Comparison of ENCODE assay signal across 10 mouse cellular contexts in the genomic region with DNA sequence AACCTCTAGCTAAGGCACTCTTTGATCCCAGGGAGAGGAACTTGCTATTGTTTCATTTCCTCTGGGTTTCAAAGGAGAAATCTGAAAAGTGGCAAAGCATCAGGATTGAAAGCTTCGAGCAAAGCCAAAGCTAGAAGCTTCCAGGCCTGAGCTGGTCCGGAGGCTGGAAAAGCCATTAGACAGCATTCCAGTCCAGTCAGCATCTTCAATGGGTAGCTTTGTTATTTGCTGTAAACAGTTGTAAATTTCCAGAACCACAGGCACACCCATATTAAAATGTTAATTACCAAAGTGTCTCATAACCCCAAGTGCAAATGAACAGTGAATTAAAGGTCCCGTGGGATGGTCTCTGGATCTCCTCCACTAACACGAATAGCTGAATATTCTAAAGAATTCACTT. TPM values are rescaled to one million over a fixed set of nuclear protein-coding genes. Genes with fewer than 3 reads are reported as not detected.
A peak's percentile ranks its signal among the peaks of the same experiment; 100 is the strongest.
DNase-seq lines count a peak whose midpoint lies in the region; ATAC-seq and TF ChIP-seq lines count a peak whose summit lies in the region.
"Had no signal": no experiment of that assay in that cellular context is flagged by ENCODE, and none has a peak within 500 bp of the region (broad histone marks: within the 10 kb centered on the region; RNA-seq: fewer than 3 reads in every experiment).

No protein-coding gene starts in this region.

- 49% methylated on average over 4 of the region's 4 CpGs for WGBS in kidney, embryonic 15.5 days
- 49% methylated on average over 4 of the region's 4 CpGs for WGBS in kidney, embryonic 16.5 days
- WGBS in heart, postnatal 0 days, result 59% methylated on average over 4 of the region's 4 CpGs
- WGBS in midbrain, embryonic 14.5 days, result 37% methylated on average over 4 of the region's 4 CpGs

- ATAC-seq in kidney, embryonic 15.5 days (replicated peaks; ENCODE audit: low FRiP score), result no peak
- ATAC-seq in kidney, embryonic 16.5 days (ENCODE audit: low FRiP score, low TSS enrichment), result no peak
- ATAC-seq in heart, postnatal 0 days (ENCODE audit: insufficient read depth, low read depth), result no peak
- no peak for ATAC-seq in midbrain, embryonic 14.5 days (ENCODE audit: low FRiP score, low TSS enrichment)
- ATAC-seq in frontal cortex, adult (ENCODE audit: low TSS enrichment), result no peak
- ATAC-seq: liver, postnatal 0 days had no signal

- H3K36me3 ChIP-seq in kidney, embryonic 15.5 days, result peaks cover 19% of the 10 kb centered on the region
- no peaks in the 10 kb centered on the region; the same call in 1 of the 2 replicates for H3K36me3 ChIP-seq in kidney, embryonic 16.5 days (ENCODE audit: insufficient read depth, low read length)
- 0 out of 2 replicates have a peak, but pooled peaks cover 5% of the 10 kb centered on the region for H3K36me3 ChIP-seq in heart, postnatal 0 days (replicated peaks; ENCODE audit: control insufficient read depth, insufficient read depth, low read length)
- H3K36me3 ChIP-seq in midbrain, embryonic 14.5 days (ENCODE audit: control insufficient read depth, insufficient read depth, low read length), result peaks cover 22% of the 10 kb centered on the region

- no peak for TF ChIP-seq EP300 in heart, postnatal 0 days (IDR thresholded peaks at IDR 0.05; ENCODE audit: low read depth)

- peak overlapping the region; percentile 66; the same call in 1 of the 2 replicates for H3K27ac ChIP-seq in kidney, embryonic 15.5 days
- H3K27ac ChIP-seq in kidney, embryonic 16.5 days (ENCODE audit: low read length), result no peak overlapping the region
- peak overlapping the region; percentile 72 for H3K27ac ChIP-seq in heart, postnatal 0 days (ENCODE audit: low read depth)
- peak overlapping the region; percentile 82 for H3K27ac ChIP-seq in midbrain, embryonic 14.5 days (replicated peaks; ENCODE audit: low read depth, low read length)

- DNase-seq in ZHBTc4 (ENCODE audit: low read depth, low spot score), result peak; percentile 45
- DNase-seq in heart, postnatal 0 days (ENCODE audit: low spot score), result no peak
- DNase-seq in midbrain, embryonic 14.5 days, result no peak
- no peak for DNase-seq in spleen, postnatal 14 days (ENCODE audit: low spot score in 2 of 2)
- no peak for DNase-seq in adrenal gland, postnatal 36 days
- DNase-seq: gastrocnemius, postnatal 25 days; liver, postnatal 0 days had no signal

- H3K4me2 ChIP-seq in kidney, embryonic 15.5 days, result no peak overlapping the region
- H3K4me2 ChIP-seq in kidney, embryonic 16.5 days (replicated peaks; ENCODE audit: low read depth, low read length), result no peak overlapping the region
- no peak overlapping the region for H3K4me2 ChIP-seq in heart, postnatal 0 days (ENCODE audit: low read depth, low read length)
- H3K4me2 ChIP-seq in midbrain, embryonic 14.5 days (ENCODE audit: low read length), result 0 out of 2 replicates have a peak overlapping the region, but pooled peaks have one; percentile 12

- no peaks in the 10 kb centered on the region for H3K27me3 ChIP-seq in kidney, embryonic 15.5 days
- H3K27me3 ChIP-seq in kidney, embryonic 16.5 days (ENCODE audit: insufficient read depth, low read length), result no peaks in the 10 kb centered on the region
- H3K27me3 ChIP-seq in heart, postnatal 0 days (ENCODE audit: control insufficient read depth, insufficient read depth, low read length), result no peaks in the 10 kb centered on the region
- no peaks in the 10 kb centered on the region for H3K27me3 ChIP-seq in midbrain, embryonic 14.5 days (ENCODE audit: control insufficient read depth, insufficient read depth, low read length)

- no peak overlapping the region for H3K4me3 ChIP-seq in kidney, embryonic 15.5 days (replicated peaks)
- H3K4me3 ChIP-seq in kidney, embryonic 16.5 days (ENCODE audit: low read length), result no peak overlapping the region
- no peak overlapping the region for H3K4me3 ChIP-seq in heart, postnatal 0 days (ENCODE audit: low read depth, low read length)
- no peak overlapping the region for H3K4me3 ChIP-seq in midbrain, embryonic 14.5 days (replicated peaks; ENCODE audit: low read depth, low read length)

- H3K9me3 ChIP-seq in kidney, embryonic 15.5 days (replicated peaks), result no peaks in the 10 kb centered on the region
- H3K9me3 ChIP-seq in kidney, embryonic 16.5 days (ENCODE audit: low read length), result no peaks in the 10 kb centered on the region
- no peaks in the 10 kb centered on the region for H3K9me3 ChIP-seq in heart, postnatal 0 days (replicated peaks; ENCODE audit: control insufficient read depth, low read length)
- no peaks in the 10 kb centered on the region for H3K9me3 ChIP-seq in midbrain, embryonic 14.5 days (ENCODE audit: control insufficient read depth, low read length)

- no peak overlapping the region for H3K9ac ChIP-seq in kidney, embryonic 15.5 days
- H3K9ac ChIP-seq in kidney, embryonic 16.5 days (replicated peaks; ENCODE audit: low read length), result no peak overlapping the region
- H3K9ac ChIP-seq in heart, postnatal 0 days (replicated peaks; ENCODE audit: low read depth, low read length), result no peak overlapping the region
- H3K9ac ChIP-seq in midbrain, embryonic 14.5 days (replicated peaks; ENCODE audit: low read length), result 0 out of 2 replicates have a peak overlapping the region, but pooled peaks have one; percentile 31
- H3K9ac ChIP-seq: liver, postnatal 0 days had no signal

- H3K4me1 ChIP-seq in kidney, embryonic 15.5 days, result peaks cover 84% of the 10 kb centered on the region
- H3K4me1 ChIP-seq in kidney, embryonic 16.5 days (ENCODE audit: insufficient read depth, low read length), result peaks cover 75% of the 10 kb centered on the region
- H3K4me1 ChIP-seq in heart, postnatal 0 days (ENCODE audit: control insufficient read depth, insufficient read depth), result peaks cover 51% of the 10 kb centered on the region
- H3K4me1 ChIP-seq in midbrain, embryonic 14.5 days (ENCODE audit: control insufficient read depth, insufficient read depth, low read length), result peaks cover 52% of the 10 kb centered on the region

- no peak for TF ChIP-seq CTCF in heart, postnatal 0 days (IDR thresholded peaks at IDR 0.05; ENCODE audit: low read depth)

RNA-seq across cellular contexts. Expression of a gene that starts 21.2 kb away (rescaled TPM):
- 87.5 and 91.5 TPM in 2 replicates for polyA plus RNA-seq in kidney, embryonic 15.5 days (2015; fragmentation: Nextera tagmentation; extraction: Ambion mirVana)
- 98.8 and 99.9 TPM in 2 replicates for polyA plus RNA-seq in kidney, embryonic 16.5 days (2015; fragmentation: Nextera tagmentation; extraction: Ambion mirVana)
- total RNA-seq in heart, postnatal 0 days (2014; rRNA removed; ENCODE audit: low replicate concordance), result 31.4 and 34.5 TPM in 2 replicates
- polyA plus RNA-seq in heart, postnatal 0 days (2015; fragmentation: Nextera tagmentation; extraction: Ambion mirVana), result 55.0 and 55.4 TPM in 2 replicates
- polyA plus RNA-seq in midbrain, embryonic 14.5 days (2014; fragmentation: Nextera tagmentation; extraction: Ambion mirVana), result 152 and 155 TPM in 2 replicates
- total RNA-seq in adrenal gland, postnatal 36 days (2021), result 10 to 100 TPM; 63.5 to 68.5 TPM
